ENCODE assay signal across 28 mouse cellular contexts in the genomic region with DNA sequence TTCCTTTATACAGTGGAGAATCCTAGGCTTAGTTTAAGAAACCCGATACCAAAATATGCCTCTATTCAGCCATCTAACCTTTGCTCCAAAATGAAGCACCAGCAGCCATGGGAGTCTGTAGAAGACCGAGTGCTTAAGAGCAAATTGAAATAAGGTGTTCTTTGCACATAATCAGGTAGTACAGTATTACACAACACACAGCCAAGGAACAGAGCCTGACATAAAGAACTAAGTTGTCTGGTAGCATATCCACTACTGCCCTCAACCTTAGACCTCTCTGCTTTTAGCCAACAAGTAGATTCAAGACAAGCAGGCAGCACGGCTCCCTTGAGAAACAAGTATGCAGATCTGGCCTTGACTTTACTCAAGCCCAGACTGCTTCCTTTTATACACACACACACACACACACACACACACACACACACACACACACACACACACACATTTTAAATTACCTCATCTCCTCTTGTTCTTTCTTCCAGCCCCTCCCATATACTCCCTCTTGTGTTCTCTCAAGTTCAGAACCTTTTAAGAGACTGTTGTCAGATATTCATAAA. TPM values are rescaled to one million over a fixed set of nuclear protein-coding genes. Genes with fewer than 3 reads are reported as not detected.
DNase-seq lines count a peak whose midpoint lies in the region; ATAC-seq and TF ChIP-seq lines count a peak whose summit lies in the region.
"Had no signal": no experiment of that assay in that cellular context is flagged by ENCODE, and none has a peak within 500 bp of the region (broad histone marks: within the 10 kb centered on the region; RNA-seq: fewer than 3 reads in every experiment).

No protein-coding gene starts in this region.

- in situ Hi-C loops in CH12.LX (cut with MboI; ENCODE audit: low pct_ligation_motif_present, low pct_unique_long_range_greater_than_20kb, low sequenced_read_pairs) = loop anchor here (10.0 to 25.0 kb wide), 2 partner anchors 98 to 200 kb away; a partner anchor contains a TSS

- WGBS in heart, embryonic 10.5 days = 83% methylated on average over 3 of the region's 3 CpGs
- WGBS in kidney, postnatal 0 days = 82% methylated on average over 3 of the region's 3 CpGs
- 82% methylated on average over 3 of the region's 3 CpGs for WGBS in kidney, embryonic 14.5 days
- 81% methylated on average over 3 of the region's 3 CpGs for WGBS in hindbrain, embryonic 11.5 days

- TF ChIP-seq RAD21 in CH12.LX (IDR thresholded peaks at IDR 0.05; ENCODE audit: low read depth, low read length) = no peak

- H3K9me3 ChIP-seq in heart, embryonic 10.5 days = no peaks in the 10 kb centered on the region
- H3K9me3 ChIP-seq in kidney, postnatal 0 days (replicated peaks; ENCODE audit: low read length) = no peaks in the 10 kb centered on the region
- H3K9me3 ChIP-seq in kidney, embryonic 14.5 days (ENCODE audit: control insufficient read depth, low read length) = no peaks in the 10 kb centered on the region
- no peaks in the 10 kb centered on the region for H3K9me3 ChIP-seq in CH12.LX (replicated peaks; ENCODE audit: low read length)
- H3K9me3 ChIP-seq in hindbrain, embryonic 11.5 days (ENCODE audit: control insufficient read depth, low read length) = no peaks in the 10 kb centered on the region
- H3K9me3 ChIP-seq: embryonic facial prominence, embryonic 13.5 days; embryonic facial prominence, embryonic 15.5 days; forebrain, embryonic 13.5 days; forebrain, embryonic 15.5 days; G1E had no signal

- H3K4me2 ChIP-seq in kidney, postnatal 0 days (ENCODE audit: low read length) = no peak overlapping the region
- no peak overlapping the region for H3K4me2 ChIP-seq in kidney, embryonic 14.5 days (replicated peaks; ENCODE audit: low read depth, low read length)
- H3K4me2 ChIP-seq in CH12.LX (ENCODE audit: insufficient read depth, low read depth, poor library complexity, severe bottlenecking) = no peak overlapping the region
- H3K4me2 ChIP-seq in hindbrain, embryonic 11.5 days (replicated peaks; ENCODE audit: low read depth, low read length) = no peak overlapping the region
- H3K4me2 ChIP-seq: embryonic facial prominence, embryonic 13.5 days; embryonic facial prominence, embryonic 15.5 days; forebrain, embryonic 13.5 days; forebrain, embryonic 15.5 days had no signal

- no peak overlapping the region for H3K27ac ChIP-seq in heart, embryonic 10.5 days
- no peak overlapping the region for H3K27ac ChIP-seq in kidney, postnatal 0 days
- H3K27ac ChIP-seq in kidney, embryonic 14.5 days (ENCODE audit: low read depth, low read length) = no peak overlapping the region
- H3K27ac ChIP-seq in CH12.LX (ENCODE audit: insufficient read depth, low read depth) = no peak overlapping the region
- H3K27ac ChIP-seq in hindbrain, embryonic 11.5 days (ENCODE audit: low read depth, low read length) = no peak overlapping the region
- H3K27ac ChIP-seq: embryonic facial prominence, embryonic 13.5 days; embryonic facial prominence, embryonic 15.5 days; forebrain, embryonic 13.5 days; forebrain, embryonic 15.5 days had no signal

- TF ChIP-seq CTCF in kidney, postnatal 0 days (IDR thresholded peaks at IDR 0.05; ENCODE audit: low read depth) = no peak
- TF ChIP-seq CTCF in CH12.LX (conservative IDR thresholded peaks at IDR 0.05 in 1 of 2, IDR thresholded peaks at IDR 0.05 in 1 of 2; ENCODE audit: low read depth in 2 of 2, low read length in 2 of 2) = no peak

- H3K4me1 ChIP-seq in heart, embryonic 10.5 days = peaks cover 15% of the 10 kb centered on the region
- 0 out of 2 replicates have a peak, but pooled peaks cover 2% of the 10 kb centered on the region for H3K4me1 ChIP-seq in kidney, postnatal 0 days (replicated peaks; ENCODE audit: insufficient read depth, low read length)
- peaks cover 8% of the 10 kb centered on the region; the same call in 1 of the 2 replicates for H3K4me1 ChIP-seq in kidney, embryonic 14.5 days (ENCODE audit: control insufficient read depth, insufficient read depth, low read length)
- H3K4me1 ChIP-seq in CH12.LX (ENCODE audit: control insufficient read depth in 1 of 2, insufficient read depth in 2 of 2) = peaks cover 4 to 11% of the 10 kb centered on the region in 2 experiments; a peak in 2 of 4 replicates
- H3K4me1 ChIP-seq in hindbrain, embryonic 11.5 days (replicated peaks; ENCODE audit: control insufficient read depth, insufficient read depth, low read length) = no peaks in the 10 kb centered on the region; the same call in 1 of the 2 replicates

- ATAC-seq in kidney, postnatal 0 days (replicated peaks; ENCODE audit: low FRiP score, low read depth) = no peak
- no peak for ATAC-seq in kidney, embryonic 14.5 days (ENCODE audit: low FRiP score, low TSS enrichment)
- no peak for ATAC-seq in hindbrain, embryonic 11.5 days (ENCODE audit: low FRiP score)
- no peak for ATAC-seq in erythroid progenitor cell, adult 5-6 weeks (replicated peaks; ENCODE audit: low FRiP score, poor library complexity, severe bottlenecking)
- ATAC-seq: activated CD4-positive, CD25-positive, alpha-beta regulatory T cell, adult 4 months; forebrain, embryonic 13.5 days; forebrain, embryonic 15.5 days; forebrain, postnatal 0 days; Patski had no signal

- H3K27me3 ChIP-seq in heart, embryonic 10.5 days (ENCODE audit: insufficient read depth, poor library complexity, severe bottlenecking) = no peaks in the 10 kb centered on the region
- H3K27me3 ChIP-seq in kidney, postnatal 0 days (ENCODE audit: insufficient read depth, low read length) = no peaks in the 10 kb centered on the region
- H3K27me3 ChIP-seq in kidney, embryonic 14.5 days (ENCODE audit: control insufficient read depth, insufficient read depth, low read length) = no peaks in the 10 kb centered on the region
- no peaks in the 10 kb centered on the region for H3K27me3 ChIP-seq in CH12.LX (replicated peaks)
- H3K27me3 ChIP-seq in hindbrain, embryonic 11.5 days (ENCODE audit: control insufficient read depth, insufficient read depth, low read length) = no peaks in the 10 kb centered on the region
- H3K27me3 ChIP-seq: embryonic facial prominence, embryonic 13.5 days; embryonic facial prominence, embryonic 15.5 days; forebrain, embryonic 13.5 days; forebrain, embryonic 15.5 days; Patski had no signal

- peaks cover 14% of the 10 kb centered on the region for H3K79me2 ChIP-seq in CH12.LX (replicated peaks; ENCODE audit: control insufficient read depth, extremely low read depth, insufficient read depth, poor library complexity, severe bottlenecking)

- no peaks in the 10 kb centered on the region for H3K36me3 ChIP-seq in heart, embryonic 10.5 days
- no peaks in the 10 kb centered on the region for H3K36me3 ChIP-seq in kidney, postnatal 0 days (ENCODE audit: insufficient read depth, low read length)
- H3K36me3 ChIP-seq in kidney, embryonic 14.5 days (ENCODE audit: control insufficient read depth, insufficient read depth, low read length) = no peaks in the 10 kb centered on the region; the same call in 1 of the 2 replicates
- peaks cover 3 to 9% of the 10 kb centered on the region in 2 experiments for H3K36me3 ChIP-seq in CH12.LX (replicated peaks in 1 of 2; ENCODE audit: control insufficient read depth in 1 of 2, insufficient read depth in 1 of 2, low read length in 1 of 2)
- H3K36me3 ChIP-seq in hindbrain, embryonic 11.5 days (ENCODE audit: control insufficient read depth, insufficient read depth, low read length) = no peaks in the 10 kb centered on the region
- H3K36me3 ChIP-seq: embryonic facial prominence, embryonic 13.5 days; embryonic facial prominence, embryonic 15.5 days had no signal

- no peak overlapping the region for H3K4me3 ChIP-seq in heart, embryonic 10.5 days
- no peak overlapping the region for H3K4me3 ChIP-seq in kidney, postnatal 0 days (replicated peaks; ENCODE audit: low read depth, low read length)
- H3K4me3 ChIP-seq in kidney, embryonic 14.5 days (ENCODE audit: low read length) = no peak overlapping the region
- no peak overlapping the region for H3K4me3 ChIP-seq in CH12.LX (replicated peaks in 1 of 3; ENCODE audit: low read depth in 2 of 3, low read length in 2 of 3, poor library complexity in 1 of 3)
- no peak overlapping the region for H3K4me3 ChIP-seq in hindbrain, embryonic 11.5 days (ENCODE audit: low read depth, low read length)
- H3K4me3 ChIP-seq: embryonic facial prominence, embryonic 13.5 days; embryonic facial prominence, embryonic 15.5 days; erythroblast, embryonic 14.5 days; forebrain, embryonic 13.5 days; forebrain, embryonic 15.5 days had no signal

- no peak for TF ChIP-seq EP300 in CH12.LX (IDR thresholded peaks at IDR 0.05; ENCODE audit: low read length)

- DNase-seq in heart, adult 11 months = peak; percentile 51
- DNase-seq in heart, embryonic 10.5 days (ENCODE audit: low spot score) = no peak
- peak; percentile 6 for DNase-seq in kidney, postnatal 0 days (ENCODE audit: low spot score)
- DNase-seq in 416B (ENCODE audit: low read depth) = peak; percentile 58
- peak; percentile 21 for DNase-seq in CH12.LX (ENCODE audit: extremely low read depth)
- no peak for DNase-seq in hindbrain, embryonic 11.5 days (ENCODE audit: low spot score)
- DNase-seq: adrenal gland, adult 8-10 months; adrenal gland, postnatal 14 days; B cell, adult 2 months; cerebellum, adult 11 months; cerebellum, adult 18-20 months; cerebellum, adult 8-10 months; cerebellum, adult 9-11 months; cerebellum, postnatal 14 days; cerebellum, postnatal 36 days; embryo, embryonic 11 days; forebrain, postnatal 0 days had no signal

- no peak overlapping the region for H3K9ac ChIP-seq in kidney, postnatal 0 days (ENCODE audit: low read depth, low read length)
- no peak overlapping the region for H3K9ac ChIP-seq in kidney, embryonic 14.5 days (ENCODE audit: low read depth, low read length)
- no peak overlapping the region for H3K9ac ChIP-seq in CH12.LX (ENCODE audit: insufficient read depth, low read depth)
- no peak overlapping the region for H3K9ac ChIP-seq in hindbrain, embryonic 11.5 days (ENCODE audit: low read depth, low read length)
- H3K9ac ChIP-seq: embryonic facial prominence, embryonic 13.5 days; embryonic facial prominence, embryonic 15.5 days; forebrain, embryonic 13.5 days; forebrain, embryonic 15.5 days; forebrain, postnatal 0 days had no signal

- TF ChIP-seq POLR2A in CH12.LX (IDR thresholded peaks at IDR 0.05; ENCODE audit: low read depth, low read length) = no peak

- dilution Hi-C loops in CH12.LX (cut with MboI; ENCODE audit: extremely low pct_ligation_motif_present, extremely low pct_unique_long_range_greater_than_20kb, low sequenced_read_pairs) = no loop called here

RNA-seq across cellular contexts. Expression of a gene that starts 3.3 kb away (rescaled TPM):
- 105 and 111 TPM in 2 replicates for polyA plus RNA-seq in heart, embryonic 10.5 days (2016; fragmentation: Nextera tagmentation; extraction: Ambion mirVana)
- 87.4 and 91.2 TPM in 2 replicates for polyA plus RNA-seq in kidney, postnatal 0 days (2015; fragmentation: Nextera tagmentation; extraction: Ambion mirVana)
- polyA plus RNA-seq in kidney, embryonic 14.5 days (2014; fragmentation: Nextera tagmentation; extraction: Ambion mirVana) = 91.6 and 116 TPM in 2 replicates
- 50.6 and 51.7 TPM in 2 replicates for total RNA-seq in CH12.LX (2012; rRNA removed)
- total RNA-seq in CH12.LX (2014; rRNA removed) = 245 and 359 TPM in 2 replicates
- 107 and 124 TPM in 2 replicates for polyA plus RNA-seq in CH12.LX (2012; ENCODE audit: insufficient read length, low read depth)
- 236 and 238 TPM in 2 replicates for polyA plus RNA-seq in hindbrain, embryonic 11.5 days (2014; fragmentation: Nextera tagmentation; extraction: Ambion mirVana)
- total RNA-seq in erythroid progenitor cell, adult 5-6 weeks (2015; ENCODE audit: low replicate concordance) = 19.3 and 24.1 TPM in 2 replicates
- 7.9 and 9.0 TPM in 2 replicates for total RNA-seq in erythroid progenitor cell, adult 5-6 weeks (2017; ENCODE audit: low replicate concordance)

RNA-seq across cellular contexts. Expression of a gene that starts 44.0 kb away (rescaled TPM):
- polyA plus RNA-seq in heart, embryonic 10.5 days (2016; fragmentation: Nextera tagmentation; extraction: Ambion mirVana) = 67.0 and 69.2 TPM in 2 replicates
- polyA plus RNA-seq in kidney, postnatal 0 days (2015; fragmentation: Nextera tagmentation; extraction: Ambion mirVana) = 100 and 115 TPM in 2 replicates
- polyA plus RNA-seq in kidney, embryonic 14.5 days (2014; fragmentation: Nextera tagmentation; extraction: Ambion mirVana) = 63.8 and 65.0 TPM in 2 replicates
- total RNA-seq in CH12.LX (2012; rRNA removed) (0.04 and 0.13 TPM in 2 replicates), CH12.LX (2014; rRNA removed) (not detected in 2 replicates)
- polyA plus RNA-seq in CH12.LX (2012; ENCODE audit: insufficient read length, low read depth) = not detected in 2 replicates
- 268 and 279 TPM in 2 replicates for polyA plus RNA-seq in hindbrain, embryonic 11.5 days (2014; fragmentation: Nextera tagmentation; extraction: Ambion mirVana)
- not detected in 2 replicates for total RNA-seq in erythroid progenitor cell, adult 5-6 weeks (2015; ENCODE audit: low replicate concordance)
- not detected in 2 replicates for total RNA-seq in erythroid progenitor cell, adult 5-6 weeks (2017; ENCODE audit: low replicate concordance)
- total RNA-seq: common myeloid progenitor, adult 5-6 weeks had no signal
- polyA plus RNA-seq: erythroblast, embryonic 14.5 days; G1E had no signal

Comparison
In these comparisons a context has a peak if more than half of its experiments do, and no peak if none do; other contexts are left out.
1. DNase-seq: peak in heart, adult 11 months (single experiment), kidney, postnatal 0 days (single experiment), 416B (single experiment) and CH12.LX (single experiment); none in heart, embryonic 10.5 days (single experiment) and hindbrain, embryonic 11.5 days (single experiment).
2. RNA of a gene that starts 44.0 kb away (polyA plus RNA-seq): 268 to 279 TPM in hindbrain, embryonic 11.5 days, 100 to 115 TPM in kidney, postnatal 0 days, 67.0 to 69.2 TPM in heart, embryonic 10.5 days and 63.8 to 65.0 TPM in kidney, embryonic 14.5 days; not detected in CH12.LX; every median in the first group is over 10 times any median in the second.